Mouse (Mus musculus): ENCODE results near the gene Klhdc7b. TPM values are rescaled to one million over a fixed set of nuclear protein-coding genes. Genes with fewer than 3 reads are reported as not detected.

Klhdc7b gene
- polyA plus RNA-seq, 1 experiment = not detected

- peaks cover 43% of the 10 kb centered on the region for H3K4me1 ChIP-seq (ENCODE audit: control insufficient read depth)
- H3K27me3 ChIP-seq (ENCODE audit: control insufficient read depth) = no peaks in the 10 kb centered on the region
- TF ChIP-seq TAL1 (IDR thresholded peaks at IDR 0.05; ENCODE audit: low read length) (no peak), GATA1 (IDR thresholded peaks at IDR 0.05; ENCODE audit: low read length) (no peak)
- no peaks in the 10 kb centered on the region for H3K9me3 ChIP-seq (ENCODE audit: control insufficient read depth, low read length)
- peak overlapping the region; percentile 97 for H3K4me3 ChIP-seq (replicated peaks)
- peaks cover 68% of the 10 kb centered on the region for H3K36me3 ChIP-seq (ENCODE audit: control insufficient read depth)
Measured at GRCm38 (mm10) chr15:89353837-89354236, 30.9 kb upstream of the Klhdc7b start.

- peaks cover 48% of the 10 kb centered on the region for H3K4me1 ChIP-seq (ENCODE audit: control insufficient read depth)
- H3K9me3 ChIP-seq (ENCODE audit: control insufficient read depth, low read length) = no peaks in the 10 kb centered on the region
- TF ChIP-seq TAL1 (IDR thresholded peaks at IDR 0.05; ENCODE audit: low read length) = no peak
- no peak for TF ChIP-seq GATA1 (IDR thresholded peaks at IDR 0.05; ENCODE audit: low read length)
- no peaks in the 10 kb centered on the region for H3K27me3 ChIP-seq (ENCODE audit: control insufficient read depth)
- H3K4me3 ChIP-seq (replicated peaks) = peak overlapping the region; percentile 97
- H3K36me3 ChIP-seq (ENCODE audit: control insufficient read depth) = peaks cover 74% of the 10 kb centered on the region
Measured at GRCm38 (mm10) chr15:89354455-89354854, 30.3 kb upstream of the Klhdc7b start.

- peaks cover 77% of the 10 kb centered on the region for H3K36me3 ChIP-seq (ENCODE audit: control insufficient read depth)
- peak within 1 kb of the TSS; percentile 97 for H3K4me3 ChIP-seq (replicated peaks)
- no peaks in the 10 kb centered on the region for H3K9me3 ChIP-seq (ENCODE audit: control insufficient read depth, low read length)
- H3K4me1 ChIP-seq (ENCODE audit: control insufficient read depth) = peaks cover 56% of the 10 kb centered on the region
- no peaks in the 10 kb centered on the region for H3K27me3 ChIP-seq (ENCODE audit: control insufficient read depth)
- TF ChIP-seq GATA1 (IDR thresholded peaks at IDR 0.05; ENCODE audit: low read length) = no peak
- TF ChIP-seq TAL1 (IDR thresholded peaks at IDR 0.05; ENCODE audit: low read length) = no peak
Measured at GRCm38 (mm10) chr15:89355241-89356187, 29.2 kb upstream of the Klhdc7b start, which contains the start of the genes Lmf2 and Ncaph2. Gene Lmf2, minus strand, starts transcription at chr15:89355659. Gene Ncaph2, plus strand, starts transcription at chr15:89355719.

- Histone ChIP-seq H3K4me3 (replicated peaks) (peak overlapping the region; percentile 97), H3K9me3 (ENCODE audit: control insufficient read depth, low read length) (no peaks in the 10 kb centered on the region), H3K4me1 (ENCODE audit: control insufficient read depth) (peaks cover 59% of the 10 kb centered on the region), H3K36me3 (ENCODE audit: control insufficient read depth) (peaks cover 77% of the 10 kb centered on the region), H3K27me3 (ENCODE audit: control insufficient read depth) (no peaks in the 10 kb centered on the region)
- TF ChIP-seq TAL1 (IDR thresholded peaks at IDR 0.05; ENCODE audit: low read length) = no peak
- TF ChIP-seq GATA1 (IDR thresholded peaks at IDR 0.05; ENCODE audit: low read length) = 0 out of 2 replicates have a peak, but pooled peaks have one; percentile 12
Measured at GRCm38 (mm10) chr15:89356372-89356771, 28.3 kb upstream of the Klhdc7b start.

- H3K27me3 ChIP-seq (ENCODE audit: control insufficient read depth) = no peaks in the 10 kb centered on the region
- H3K4me1 ChIP-seq (ENCODE audit: control insufficient read depth) = peaks cover 55% of the 10 kb centered on the region
- H3K36me3 ChIP-seq (ENCODE audit: control insufficient read depth) = peaks cover 77% of the 10 kb centered on the region
- no peaks in the 10 kb centered on the region for H3K9me3 ChIP-seq (ENCODE audit: control insufficient read depth, low read length)
- no peak overlapping the region for H3K4me3 ChIP-seq (replicated peaks)
- TF ChIP-seq GATA1 (IDR thresholded peaks at IDR 0.05; ENCODE audit: low read length) (no peak), TAL1 (IDR thresholded peaks at IDR 0.05; ENCODE audit: low read length) (no peak)
Measured at GRCm38 (mm10) chr15:89358784-89359183, 25.9 kb upstream of the Klhdc7b start.

- no peaks in the 10 kb centered on the region for H3K27me3 ChIP-seq (ENCODE audit: control insufficient read depth)
- H3K36me3 ChIP-seq (ENCODE audit: control insufficient read depth) = peaks cover 99% of the 10 kb centered on the region
- no peak for TF ChIP-seq TAL1 (IDR thresholded peaks at IDR 0.05; ENCODE audit: low read length)
- no peaks in the 10 kb centered on the region for H3K9me3 ChIP-seq (ENCODE audit: control insufficient read depth, low read length)
- peaks cover 26% of the 10 kb centered on the region for H3K4me1 ChIP-seq (ENCODE audit: control insufficient read depth)
- no peak overlapping the region for H3K4me3 ChIP-seq (replicated peaks)
Measured at GRCm38 (mm10) chr15:89363051-89363450, 21.7 kb upstream of the Klhdc7b start.

- Histone ChIP-seq H3K4me1 (ENCODE audit: control insufficient read depth) (peaks cover 13% of the 10 kb centered on the region), H3K36me3 (ENCODE audit: control insufficient read depth) (peaks cover 100% of the 10 kb centered on the region), H3K4me3 (replicated peaks) (no peak overlapping the region), H3K27me3 (ENCODE audit: control insufficient read depth) (no peaks in the 10 kb centered on the region; the same call in 1 of the 2 replicates), H3K9me3 (ENCODE audit: control insufficient read depth, low read length) (no peaks in the 10 kb centered on the region)
- no peak for TF ChIP-seq TAL1 (IDR thresholded peaks at IDR 0.05; ENCODE audit: low read length)
- no peak for TF ChIP-seq GATA1 (IDR thresholded peaks at IDR 0.05; ENCODE audit: low read length)
Measured at GRCm38 (mm10) chr15:89365141-89365551, 19.6 kb upstream of the Klhdc7b start.

- Histone ChIP-seq H3K4me1 (ENCODE audit: control insufficient read depth) (peaks cover 48% of the 10 kb centered on the region), H3K4me3 (replicated peaks) (no peak overlapping the region), H3K27me3 (ENCODE audit: control insufficient read depth) (peaks cover 12% of the 10 kb centered on the region), H3K36me3 (ENCODE audit: control insufficient read depth) (peaks cover 62% of the 10 kb centered on the region), H3K9me3 (ENCODE audit: control insufficient read depth, low read length) (no peaks in the 10 kb centered on the region)
- TF ChIP-seq TAL1 (IDR thresholded peaks at IDR 0.05; ENCODE audit: low read length) (no peak), GATA1 (IDR thresholded peaks at IDR 0.05; ENCODE audit: low read length) (no peak)
Measured at GRCm38 (mm10) chr15:89372068-89372467, 12.6 kb upstream of the Klhdc7b start.

- TF ChIP-seq GATA1 (IDR thresholded peaks at IDR 0.05; ENCODE audit: low read length) (no peak), TAL1 (IDR thresholded peaks at IDR 0.05; ENCODE audit: low read length) (no peak)
- Histone ChIP-seq H3K27me3 (ENCODE audit: control insufficient read depth) (peaks cover 17% of the 10 kb centered on the region), H3K9me3 (ENCODE audit: control insufficient read depth, low read length) (no peaks in the 10 kb centered on the region), H3K4me1 (ENCODE audit: control insufficient read depth) (peaks cover 51% of the 10 kb centered on the region), H3K36me3 (ENCODE audit: control insufficient read depth) (peaks cover 57% of the 10 kb centered on the region), H3K4me3 (replicated peaks) (peak overlapping the region; percentile 82)
Measured at GRCm38 (mm10) chr15:89372536-89372935, 12.2 kb upstream of the Klhdc7b start.

Measured in erythroblast, embryonic 14.5 days (primary cell).